In the genomic region with DNA sequence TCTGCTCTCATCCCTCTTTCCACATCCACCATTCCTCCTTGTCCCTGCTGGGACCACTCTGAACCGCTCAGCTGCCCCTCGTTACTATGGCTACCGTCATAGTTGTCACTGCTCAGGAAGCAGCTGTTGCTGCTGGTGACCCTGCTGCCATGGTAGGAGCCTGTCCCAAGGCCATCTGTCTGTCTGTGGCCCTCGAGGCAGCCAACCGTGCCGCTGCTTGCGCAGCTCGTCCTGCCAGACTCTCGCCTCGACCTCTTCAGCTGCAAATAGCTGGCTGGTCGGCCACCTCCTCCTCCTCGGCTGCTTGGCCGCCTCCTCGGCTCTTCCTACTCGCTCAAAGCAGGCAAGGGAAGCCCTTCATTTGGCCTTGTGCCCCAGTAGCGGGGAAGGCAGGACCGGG, we compare ENCODE assay signal across 12 mouse cellular contexts.
DNase-seq lines count a peak whose midpoint lies in the region; ATAC-seq and TF ChIP-seq lines count a peak whose summit lies in the region.
"Had no signal": no experiment of that assay in that cellular context is flagged by ENCODE, and none has a peak within 500 bp of the region (broad histone marks: within the 10 kb centered on the region; RNA-seq: fewer than 3 reads in every experiment).

No protein-coding gene starts in this region.

- no peak for TF ChIP-seq CTCF in lung, embryonic 14.5 days (IDR thresholded peaks at IDR 0.05; ENCODE audit: low read depth)
- TF ChIP-seq CTCF in lung, adult 2 months (IDR thresholded peaks at IDR 0.05; ENCODE audit: insufficient read depth, low read length): no peak

- H3K27me3 ChIP-seq in lung, embryonic 14.5 days (ENCODE audit: insufficient read depth, low read length): no peaks in the 10 kb centered on the region
- no peaks in the 10 kb centered on the region for H3K27me3 ChIP-seq in limb, embryonic 11.5 days (ENCODE audit: control insufficient read depth, insufficient read depth, low read length)
- H3K27me3 ChIP-seq in neural tube, embryonic 13.5 days: no peaks in the 10 kb centered on the region
- H3K27me3 ChIP-seq: liver, embryonic 13.5 days had no signal

- H3K4me2 ChIP-seq in lung, embryonic 14.5 days: peak overlapping the region; percentile 25; the same call in 1 of the 2 replicates
- no peak overlapping the region for H3K4me2 ChIP-seq in limb, embryonic 11.5 days (ENCODE audit: low read depth, severe bottlenecking)
- 0 out of 2 replicates have a peak overlapping the region, but pooled peaks have one; percentile 3 for H3K4me2 ChIP-seq in neural tube, embryonic 13.5 days
- H3K4me2 ChIP-seq: heart, embryonic 15.5 days; liver, embryonic 13.5 days had no signal

- no peak overlapping the region for H3K27ac ChIP-seq in lung, embryonic 14.5 days (ENCODE audit: low read depth)
- H3K27ac ChIP-seq in limb, embryonic 11.5 days (replicated peaks; ENCODE audit: low read depth, low read length): no peak overlapping the region
- peak overlapping the region; percentile 61; the same call in 1 of the 2 replicates for H3K27ac ChIP-seq in neural tube, embryonic 13.5 days (replicated peaks)
- H3K27ac ChIP-seq: heart, embryonic 15.5 days; liver, embryonic 13.5 days had no signal

- H3K9me3 ChIP-seq in lung, embryonic 14.5 days (ENCODE audit: low read depth, low read length): no peaks in the 10 kb centered on the region
- no peaks in the 10 kb centered on the region for H3K9me3 ChIP-seq in limb, embryonic 11.5 days (ENCODE audit: control insufficient read depth, low read length)
- no peaks in the 10 kb centered on the region for H3K9me3 ChIP-seq in neural tube, embryonic 13.5 days
- H3K9me3 ChIP-seq: heart, embryonic 15.5 days; liver, embryonic 13.5 days had no signal

- no peak overlapping the region for H3K4me3 ChIP-seq in lung, embryonic 14.5 days (ENCODE audit: low read depth, low read length)
- H3K4me3 ChIP-seq in lung, adult 2 months (replicated peaks; ENCODE audit: extremely low read depth, low read depth, low read length): no peak overlapping the region
- H3K4me3 ChIP-seq in limb, embryonic 11.5 days (ENCODE audit: low read depth, low read length): no peak overlapping the region
- H3K4me3 ChIP-seq in neural tube, embryonic 13.5 days: no peak overlapping the region
- H3K4me3 ChIP-seq: heart, embryonic 15.5 days; liver, embryonic 13.5 days had no signal

- no peak overlapping the region for H3K9ac ChIP-seq in lung, embryonic 14.5 days
- no peak overlapping the region for H3K9ac ChIP-seq in limb, embryonic 11.5 days (ENCODE audit: low read length)
- H3K9ac ChIP-seq in neural tube, embryonic 13.5 days: peak overlapping the region; percentile 38; the same call in 1 of the 2 replicates
- H3K9ac ChIP-seq: heart, embryonic 15.5 days; liver, embryonic 13.5 days had no signal

- no peaks in the 10 kb centered on the region for H3K36me3 ChIP-seq in lung, embryonic 14.5 days (ENCODE audit: insufficient read depth)
- H3K36me3 ChIP-seq in limb, embryonic 11.5 days (ENCODE audit: control insufficient read depth, insufficient read depth, low read length): no peaks in the 10 kb centered on the region; the same call in 1 of the 2 replicates
- H3K36me3 ChIP-seq in neural tube, embryonic 13.5 days: no peaks in the 10 kb centered on the region
- H3K36me3 ChIP-seq: heart, embryonic 15.5 days; liver, embryonic 13.5 days had no signal

- peak; percentile 73 for ATAC-seq in lung, embryonic 14.5 days (ENCODE audit: insufficient read depth)
- no peak for ATAC-seq in limb, embryonic 11.5 days (ENCODE audit: insufficient number of reproducible peaks, low FRiP score, low TSS enrichment, low read depth)
- peak; percentile 66 for ATAC-seq in neural tube, embryonic 13.5 days (ENCODE audit: low read depth)

- 11% methylated on average over 17 of the region's 17 CpGs for WGBS in lung, embryonic 14.5 days
- WGBS in lung, adult 2 months: 16% methylated on average over 17 of the region's 17 CpGs
- WGBS in limb, embryonic 11.5 days: 32% methylated on average over 17 of the region's 17 CpGs
- WGBS in neural tube, embryonic 13.5 days: 19% methylated on average over 17 of the region's 17 CpGs

- DNase-seq in cerebellum, postnatal 14 days: peak; percentile 50 to 70
- no peak for DNase-seq in cerebellum, postnatal 36 days
- peak; percentile 72 for DNase-seq in lung, embryonic 14.5 days
- DNase-seq in lung, adult 2 months: no peak
- peak; percentile 49 for DNase-seq in limb, embryonic 11.5 days (ENCODE audit: low spot score)
- no peak for DNase-seq in right cerebral cortex, postnatal 14 days
- DNase-seq in urinary bladder, postnatal 14 days (ENCODE audit: low spot score): no peak
- DNase-seq: B cell, adult 2 months; liver, embryonic 13.5 days; thymus, postnatal 36 days had no signal

- no peaks in the 10 kb centered on the region for H3K4me1 ChIP-seq in lung, embryonic 14.5 days (ENCODE audit: insufficient read depth)
- H3K4me1 ChIP-seq in lung, adult 2 months (ENCODE audit: control insufficient read depth, insufficient read depth, low read length): no peaks in the 10 kb centered on the region
- peaks cover 6% of the 10 kb centered on the region; the same call in 1 of the 2 replicates for H3K4me1 ChIP-seq in limb, embryonic 11.5 days (ENCODE audit: control insufficient read depth, insufficient read depth, low read length)
- H3K4me1 ChIP-seq in neural tube, embryonic 13.5 days (replicated peaks): peaks cover 53% of the 10 kb centered on the region
- H3K4me1 ChIP-seq: liver, embryonic 13.5 days had no signal

- no peak for TF ChIP-seq POLR2A in lung, adult 2 months (IDR thresholded peaks at IDR 0.05; ENCODE audit: borderline replicate concordance, extremely low read depth, low read depth, low read length)

Comparison
In these comparisons a context has a peak if more than half of its experiments do, and no peak if none do; other contexts are left out.
1. DNase-seq: peak in cerebellum, postnatal 14 days (2 of 2), lung, embryonic 14.5 days (single experiment) and limb, embryonic 11.5 days (single experiment); none in cerebellum, postnatal 36 days (0 of 2), lung, adult 2 months (single experiment), right cerebral cortex, postnatal 14 days (single experiment) and urinary bladder, postnatal 14 days (single experiment).